Mouse (Mus musculus): ENCODE data around the gene Atad1.

DNA sequence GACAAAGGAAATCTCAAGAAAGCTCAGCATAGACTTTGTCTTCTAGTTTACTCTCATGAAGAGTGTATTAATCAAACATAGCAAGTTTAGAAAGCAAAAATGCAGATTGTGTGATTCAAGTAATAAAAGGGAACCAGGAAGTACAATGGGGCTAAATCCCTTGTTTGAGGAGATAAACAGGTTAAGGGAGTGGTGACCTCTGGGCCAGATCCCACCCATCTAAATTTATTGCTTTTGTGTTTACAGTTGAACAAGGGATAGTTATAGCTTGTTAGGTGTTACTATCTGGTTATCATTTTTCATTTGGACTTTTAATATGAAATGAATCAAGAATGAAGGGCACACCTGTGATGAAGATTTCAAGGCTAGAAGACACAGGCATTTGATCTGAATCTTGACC, 6.7 kb downstream of the Atad1 start:
- TF ChIP-seq CTCF (IDR thresholded peaks at IDR 0.05; ENCODE audit: low read depth, low read length) (no peak), POLR2A (IDR thresholded peaks at IDR 0.05; ENCODE audit: borderline replicate concordance, low read depth, low read length) (no peak)

Data from bone marrow macrophage, adult 2 months (primary cell).